Mouse (Mus musculus) MEL (cell line): ENCODE measurements around the gene BC034090.

Experiments used
- CTCF ChIP-seq, 3 experiments: IDR thresholded peaks in 2 of 3; conservative IDR thresholded peaks in 1 of 3; 2 replicates each; pipeline ENCODE4 v1.5.1; 2011 to 2012; ENCODE audit warnings: low read length in 3 of 3, low read depth in 2 of 3, mild to moderate bottlenecking in 2 of 3, improper control_type of control experiment in 1 of 3, inconsistent platforms in 1 of 3, mixed read lengths in 1 of 3, moderate library complexity in 1 of 3; ENCODE audit not compliant: control insufficient read depth in 1 of 3, insufficient read depth in 1 of 3, poor library complexity in 1 of 3, severe bottlenecking in 1 of 3
- MAX ChIP-seq: IDR thresholded peaks from 2 replicates; pipeline ENCODE4 v1.6.1; 2011; ENCODE audit warnings: low read length, improper control_type of control experiment
- MYC ChIP-seq: IDR thresholded peaks from 2 replicates; pipeline ENCODE4 v1.6.1; 2011; ENCODE audit warnings: low read depth, mild to moderate bottlenecking, low read length, improper control_type of control experiment, moderate library complexity
- POLR2A ChIP-seq, 2 experiments: IDR thresholded peaks; 2 replicates each; pipeline ENCODE4 v1.6.1; 2011 to 2012; ENCODE audit warnings: low read length in 2 of 2, mild to moderate bottlenecking in 2 of 2, control low read depth in 1 of 2, improper control_type of control experiment in 1 of 2, low read depth in 1 of 2, moderate library complexity in 1 of 2; ENCODE audit not compliant: control insufficient read depth in 1 of 2, insufficient read depth in 1 of 2, poor library complexity in 1 of 2
- TAL1 ChIP-seq: IDR thresholded peaks from 2 replicates; pipeline ENCODE4 v1.6.1; 2012; ENCODE audit warnings: mild to moderate bottlenecking, inconsistent platforms, low read length, moderate library complexity, mixed read lengths
- USF1 ChIP-seq: IDR thresholded peaks from 2 replicates; pipeline ENCODE4 v1.6.1; 2014; ENCODE audit warnings: low read depth, mild to moderate bottlenecking, inconsistent platforms, low read length, improper control_type of control experiment, moderate library complexity

DNA sequence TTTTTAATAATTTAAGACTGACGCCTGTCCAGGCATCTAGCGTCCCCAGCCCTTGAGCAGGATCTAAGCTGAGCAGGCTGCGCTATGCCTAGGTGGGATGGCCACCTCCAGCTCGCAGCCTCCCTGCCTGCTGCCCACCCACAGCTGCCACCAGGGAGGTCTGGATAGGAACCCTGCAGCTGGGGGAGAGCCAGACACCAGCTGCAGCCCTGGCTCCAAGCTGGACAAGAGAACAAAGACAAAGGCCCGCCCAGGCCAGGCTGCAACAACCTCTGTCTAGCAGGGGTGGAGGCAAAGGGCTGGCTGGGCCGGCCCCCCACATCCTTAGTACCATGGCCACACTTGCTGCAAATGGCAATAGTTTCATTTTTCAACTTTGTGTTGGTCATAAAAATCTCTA is 31.8 kb downstream of the BC034090 start:
- TF ChIP-seq POLR2A (IDR thresholded peaks at IDR 0.05; ENCODE audit: control insufficient read depth in 1 of 2, insufficient read depth in 1 of 2, low read depth in 1 of 2, low read length in 2 of 2, poor library complexity in 1 of 2) (no peak), CTCF (IDR thresholded peaks at IDR 0.05 in 2 of 3, conservative IDR thresholded peaks at IDR 0.05 in 1 of 3; ENCODE audit: control insufficient read depth in 1 of 3, insufficient read depth in 1 of 3, low read depth in 2 of 3, low read length in 3 of 3, poor library complexity in 1 of 3, severe bottlenecking in 1 of 3) (no peak), USF1 (no peak), MYC (no peak), TAL1 (no peak), MAX (no peak)
